In genomic region chr15:27804447-27804846, GRCm38 (mm10) we compare ENCODE assay signal across 18 mouse cellular contexts.
DNase-seq lines count a peak whose midpoint lies in the region; ATAC-seq and TF ChIP-seq lines count a peak whose summit lies in the region.
"Had no signal": no experiment of that assay in that cellular context is flagged by ENCODE, and none has a peak within 500 bp of the region (broad histone marks: within the 10 kb centered on the region; RNA-seq: fewer than 3 reads in every experiment).

No protein-coding gene starts in this region.

- H3K9ac ChIP-seq in limb, embryonic 12.5 days (replicated peaks), result no peak overlapping the region

- 0 out of 2 replicates have a peak overlapping the region, but pooled peaks have one; percentile 56 for H3K27ac ChIP-seq in heart, embryonic 10.5 days
- peak overlapping the region; percentile 42 for H3K27ac ChIP-seq in left cerebral cortex, adult 2 months
- H3K27ac ChIP-seq in embryonic facial prominence, embryonic 10.5 days (replicated peaks), result peak overlapping the region; percentile 70
- peak overlapping the region; percentile 81 for H3K27ac ChIP-seq in limb, embryonic 12.5 days
- H3K27ac ChIP-seq: stomach, postnatal 0 days had no signal

- no peak overlapping the region for H3K4me3 ChIP-seq in heart, embryonic 10.5 days
- no peak overlapping the region for H3K4me3 ChIP-seq in left cerebral cortex, adult 2 months
- H3K4me3 ChIP-seq in embryonic facial prominence, embryonic 10.5 days, result no peak overlapping the region
- H3K4me3 ChIP-seq in limb, embryonic 12.5 days (replicated peaks), result no peak overlapping the region

- no peak for DNase-seq in heart, embryonic 10.5 days (ENCODE audit: low spot score)
- DNase-seq in heart, adult 9 months (ENCODE audit: low spot score in 2 of 2), result no peak
- DNase-seq in left cerebral cortex, adult 2 months (ENCODE audit: extremely low spot score in 1 of 2, low spot score in 2 of 2), result no peak
- DNase-seq in left cerebral cortex, postnatal 10 days (ENCODE audit: extremely low spot score in 1 of 2, low spot score in 2 of 2), result no peak
- DNase-seq in embryonic facial prominence, embryonic 10.5 days (ENCODE audit: low spot score), result no peak
- DNase-seq in testis, postnatal 14 days (ENCODE audit: low spot score), result no peak
- DNase-seq in gastrocnemius, postnatal 4 days (ENCODE audit: low spot score in 2 of 2), result no peak
- DNase-seq: adrenal gland, postnatal 25 days; cerebellum, adult 9-10 months; heart, adult 18-20 months; right cerebral cortex, postnatal 14 days; thymus, postnatal 25 days had no signal

- H3K27me3 ChIP-seq in heart, embryonic 10.5 days (ENCODE audit: insufficient read depth, poor library complexity, severe bottlenecking), result no peaks in the 10 kb centered on the region
- no peaks in the 10 kb centered on the region for H3K27me3 ChIP-seq in embryonic facial prominence, embryonic 10.5 days (replicated peaks; ENCODE audit: low read depth, poor library complexity, severe bottlenecking)
- H3K27me3 ChIP-seq in limb, embryonic 12.5 days, result no peaks in the 10 kb centered on the region

- ATAC-seq in limb, embryonic 12.5 days (ENCODE audit: insufficient number of reproducible peaks, insufficient read depth, low FRiP score, low TSS enrichment, low read depth), result no peak
- ATAC-seq: forebrain, embryonic 16.5 days; inflammation-experienced regulatory T-cells, adult 6 months; midbrain, embryonic 16.5 days had no signal

- no peak for TF ChIP-seq CTCF in left cerebral cortex, adult 2 months (IDR thresholded peaks at IDR 0.05)

- 84% methylated on average over 14 of the region's 14 CpGs for WGBS in heart, embryonic 10.5 days
- 85% methylated on average over 14 of the region's 14 CpGs for WGBS in embryonic facial prominence, embryonic 10.5 days
- 82% methylated on average over 14 of the region's 14 CpGs for WGBS in limb, embryonic 12.5 days

- H3K4me2 ChIP-seq in limb, embryonic 12.5 days, result no peak overlapping the region
- H3K4me2 ChIP-seq: liver, embryonic 11.5 days had no signal

- intact Hi-C loops in left cerebral cortex, adult 2 months (cut with DNase I), result no loop called here
- intact Hi-C loops in left cerebral cortex, postnatal 10 days (cut with DNase I), result no loop called here

- no peaks in the 10 kb centered on the region for H3K9me3 ChIP-seq in heart, embryonic 10.5 days
- no peaks in the 10 kb centered on the region for H3K9me3 ChIP-seq in embryonic facial prominence, embryonic 10.5 days
- H3K9me3 ChIP-seq in limb, embryonic 12.5 days, result no peaks in the 10 kb centered on the region

- peaks cover 30% of the 10 kb centered on the region for H3K36me3 ChIP-seq in heart, embryonic 10.5 days
- peaks cover 80% of the 10 kb centered on the region for H3K36me3 ChIP-seq in embryonic facial prominence, embryonic 10.5 days (replicated peaks)
- peaks cover 47% of the 10 kb centered on the region for H3K36me3 ChIP-seq in limb, embryonic 12.5 days

- H3K4me1 ChIP-seq in heart, embryonic 10.5 days, result peaks cover 63% of the 10 kb centered on the region
- H3K4me1 ChIP-seq in embryonic facial prominence, embryonic 10.5 days, result peaks cover 77% of the 10 kb centered on the region
- H3K4me1 ChIP-seq in limb, embryonic 12.5 days (replicated peaks), result peaks cover 87% of the 10 kb centered on the region
